Mouse (Mus musculus): ENCODE results near the gene Agap1.

The Agap1 gene

DNA sequence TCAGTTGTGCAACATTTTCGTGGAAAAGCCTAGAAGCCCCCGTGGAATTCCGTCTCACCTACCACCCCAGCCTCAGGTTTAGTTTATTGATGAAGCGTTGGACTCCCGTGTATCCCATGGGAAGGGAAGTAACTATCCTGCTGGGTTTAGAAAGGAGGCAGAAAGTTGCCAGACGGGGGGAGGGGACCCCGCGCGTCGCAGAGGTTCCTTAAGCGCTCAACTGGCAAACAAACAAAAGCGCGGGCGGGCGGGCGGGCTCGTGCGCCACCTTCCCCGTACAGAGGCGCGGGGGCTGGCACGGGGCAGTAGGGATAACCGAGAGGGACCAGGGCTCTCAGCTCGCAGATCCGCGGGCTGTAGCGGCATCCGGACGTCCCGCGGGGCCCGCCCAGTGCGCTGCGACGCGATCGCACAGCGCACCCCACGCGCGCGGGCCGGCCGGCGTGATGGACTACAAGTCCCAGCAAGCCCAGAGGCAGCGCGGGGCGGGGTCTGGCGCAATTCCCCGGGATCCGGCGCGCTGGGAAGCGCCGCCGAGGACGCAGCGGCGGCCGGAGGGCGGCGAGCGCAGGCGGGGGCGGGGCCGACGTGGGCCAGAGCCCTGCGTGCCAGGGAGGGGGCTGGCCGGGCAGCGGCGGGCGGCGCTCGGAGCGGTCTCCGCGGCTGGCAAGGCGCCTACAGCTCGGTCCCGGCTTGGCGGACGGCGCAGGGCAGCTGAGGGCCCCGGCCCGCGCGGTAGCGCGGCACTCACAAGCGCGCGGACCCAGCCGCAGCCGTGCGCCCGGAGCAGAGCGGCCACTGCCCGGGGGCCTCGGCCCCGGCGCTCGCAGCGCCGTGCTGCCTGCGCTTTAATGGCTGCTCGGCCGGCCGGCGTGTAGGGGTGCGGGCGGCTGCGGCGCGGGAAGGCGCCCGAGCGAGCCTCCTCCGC is at the start of gene Agap1:
Gene Agap1 (plus strand): TSS at position 611 of the 928 bp plus-strand sequence.
- peak; percentile 91 to 93 for DNase-seq (ENCODE audit: low spot score in 2 of 2)

DNA sequence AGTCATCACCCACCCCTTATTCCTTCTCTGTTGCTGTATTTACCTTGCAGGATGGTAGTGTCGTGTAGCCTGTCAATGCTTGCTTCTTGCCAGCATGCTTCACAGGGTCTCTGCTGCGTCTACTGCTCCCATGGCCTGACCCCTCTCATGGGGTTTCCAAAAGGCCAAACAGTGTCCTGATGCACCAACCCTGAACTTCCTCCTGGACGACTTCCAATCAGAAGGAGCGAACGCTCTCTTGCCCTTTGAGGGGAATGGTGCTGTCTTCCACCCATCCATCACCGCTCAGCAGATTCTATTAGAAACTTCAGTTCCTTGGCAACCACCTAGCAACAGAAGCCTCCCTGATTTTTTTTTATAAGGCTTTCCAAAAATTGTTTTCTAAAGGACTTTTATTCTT is 48.6 kb upstream of the Agap1 start:
- DNase-seq (ENCODE audit: low spot score in 2 of 2), result no peak

DNA sequence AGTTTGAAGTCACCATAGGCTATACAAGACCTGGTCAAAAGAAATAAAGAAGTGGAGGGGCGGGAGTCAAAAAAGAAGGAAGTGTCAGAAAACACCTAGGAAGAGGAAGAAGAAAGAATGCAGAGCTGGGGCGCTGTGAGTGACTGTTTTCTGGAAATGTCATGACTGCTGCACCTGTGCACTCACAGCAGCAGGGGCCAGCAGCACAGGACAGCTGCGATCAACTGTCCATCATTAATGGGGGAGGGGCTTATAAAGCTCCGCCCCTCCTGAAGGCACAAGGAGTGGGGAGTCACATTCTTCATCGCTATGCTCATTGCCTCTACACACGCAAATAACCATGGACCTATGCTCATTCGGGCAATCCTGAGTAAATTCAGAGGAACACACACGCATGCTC is 46.6 kb upstream of the Agap1 start:
- no peak for DNase-seq (ENCODE audit: low spot score in 2 of 2)

DNA sequence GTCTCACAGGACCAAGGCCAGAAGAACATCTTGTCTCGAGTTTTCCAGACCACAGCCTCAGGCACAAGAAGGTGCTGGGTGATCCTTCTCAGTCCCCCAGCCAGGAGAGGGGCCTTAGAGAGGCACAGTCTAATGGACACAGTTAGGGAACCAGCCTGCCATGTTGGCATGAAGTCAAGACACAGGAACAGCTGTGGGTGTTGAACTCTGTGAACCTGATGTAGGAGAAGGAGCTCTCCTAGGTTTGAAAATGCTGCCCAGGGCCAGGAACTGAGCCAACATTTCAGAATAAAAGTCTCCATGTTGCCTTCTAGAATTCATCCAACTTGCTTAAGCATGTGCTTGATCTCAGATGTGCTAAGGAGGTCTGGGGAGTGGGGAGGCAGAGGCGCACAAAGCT is 41.5 kb upstream of the Agap1 start:
- no peak for DNase-seq (ENCODE audit: low spot score in 2 of 2)

DNA sequence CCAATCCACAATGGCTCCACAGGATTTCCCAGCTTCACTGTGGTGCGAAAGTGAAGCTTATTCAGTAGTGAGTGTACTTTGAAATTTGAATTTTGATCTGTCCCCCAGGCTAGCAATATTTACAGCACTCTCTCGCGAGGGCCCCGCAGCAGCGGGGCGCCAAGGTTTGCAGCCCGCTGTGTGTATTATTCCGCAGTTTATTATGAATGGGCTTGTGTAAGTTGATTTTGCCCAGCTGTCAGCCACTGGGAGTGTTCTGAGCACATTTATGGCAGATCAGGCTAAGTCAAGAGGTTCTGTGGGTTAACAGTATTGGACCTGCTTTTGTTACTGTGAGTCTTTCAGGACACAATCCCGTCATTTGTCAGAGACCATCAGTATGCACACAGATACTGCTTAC is 40.0 kb upstream of the Agap1 start:
- DNase-seq (ENCODE audit: low spot score in 2 of 2), result no peak

DNA sequence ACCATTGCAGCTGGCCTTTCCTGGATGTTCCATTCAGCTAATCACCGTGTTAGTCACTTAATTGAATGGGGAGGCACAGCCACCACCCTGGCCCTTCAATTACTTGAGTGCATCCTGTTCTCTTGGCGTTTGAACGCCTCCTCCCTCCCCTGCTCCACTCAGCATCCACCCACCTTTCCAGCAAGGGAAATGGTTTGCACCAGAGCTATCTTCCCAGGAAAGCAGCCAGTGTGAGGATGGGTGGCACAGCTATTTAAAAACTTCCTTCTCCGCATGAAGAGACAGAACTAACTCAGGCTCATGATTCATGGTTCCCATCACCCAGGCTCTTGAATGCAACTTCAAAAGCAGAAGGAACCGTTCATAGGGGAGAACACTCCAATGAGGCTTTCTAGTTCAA is 37.7 kb upstream of the Agap1 start:
- peak; percentile 71 to 77 for DNase-seq (ENCODE audit: low spot score in 2 of 2)

DNA sequence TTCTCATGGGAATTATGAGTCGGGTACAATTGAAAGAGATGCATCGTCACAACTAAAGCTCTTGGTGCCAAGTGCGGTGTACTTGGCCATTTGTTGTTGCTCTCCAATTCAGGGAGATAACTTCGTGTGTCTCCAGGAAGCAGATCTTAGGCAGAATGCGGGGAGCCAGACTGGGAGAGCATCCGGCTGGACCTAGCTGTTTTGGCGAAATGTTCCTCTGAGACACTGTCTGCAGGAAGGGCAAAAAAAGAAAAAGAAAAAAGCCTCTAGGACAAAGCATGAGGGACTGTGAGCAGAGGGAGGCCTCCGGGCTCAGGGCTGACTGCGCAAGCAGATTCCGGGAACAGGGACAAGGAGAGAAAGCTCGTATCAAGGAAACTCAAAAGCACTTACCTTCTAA is 34.0 kb upstream of the Agap1 start:
- DNase-seq (ENCODE audit: low spot score in 2 of 2), result no peak

DNA sequence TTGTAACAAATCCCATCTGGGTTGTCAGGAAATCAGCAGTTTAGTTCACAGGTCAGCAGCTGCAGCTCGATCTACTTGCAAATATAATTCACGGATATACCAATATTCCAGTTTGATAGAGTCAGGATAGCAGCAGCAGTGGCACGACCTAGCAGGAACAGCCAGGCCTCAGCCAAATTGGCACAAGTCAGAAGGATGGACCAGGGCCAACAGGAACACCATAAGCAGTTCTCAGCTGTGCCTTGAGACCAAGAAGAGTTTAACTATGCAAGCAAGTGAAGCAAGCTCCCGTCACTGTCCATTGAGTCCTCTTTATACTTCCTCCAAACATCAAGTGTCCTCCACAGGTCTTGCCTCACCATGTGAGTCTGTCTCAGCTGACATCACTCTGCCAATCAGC is 33.2 kb upstream of the Agap1 start:
- DNase-seq (ENCODE audit: low spot score in 2 of 2), result no peak

DNA sequence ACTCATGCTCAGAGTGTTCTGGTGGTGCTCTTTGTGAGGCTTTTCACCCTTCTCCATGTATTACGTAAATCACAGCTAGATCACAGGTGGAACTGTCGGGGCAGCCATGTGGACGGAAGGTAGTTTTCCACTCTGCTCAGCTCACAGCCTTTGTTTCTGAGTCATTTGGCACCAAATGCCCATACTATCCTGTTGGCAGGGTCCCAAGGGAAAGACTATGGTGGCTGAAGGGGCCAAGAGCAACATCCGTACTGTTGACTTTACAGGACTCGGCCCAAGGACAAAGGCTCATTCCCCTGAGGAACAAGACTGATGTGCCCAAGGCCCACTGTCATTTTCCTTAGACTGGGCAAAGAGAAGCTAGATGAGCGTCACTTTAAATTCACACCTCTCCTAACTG is 30.0 kb upstream of the Agap1 start:
- DNase-seq (ENCODE audit: low spot score in 2 of 2), result no peak

DNA sequence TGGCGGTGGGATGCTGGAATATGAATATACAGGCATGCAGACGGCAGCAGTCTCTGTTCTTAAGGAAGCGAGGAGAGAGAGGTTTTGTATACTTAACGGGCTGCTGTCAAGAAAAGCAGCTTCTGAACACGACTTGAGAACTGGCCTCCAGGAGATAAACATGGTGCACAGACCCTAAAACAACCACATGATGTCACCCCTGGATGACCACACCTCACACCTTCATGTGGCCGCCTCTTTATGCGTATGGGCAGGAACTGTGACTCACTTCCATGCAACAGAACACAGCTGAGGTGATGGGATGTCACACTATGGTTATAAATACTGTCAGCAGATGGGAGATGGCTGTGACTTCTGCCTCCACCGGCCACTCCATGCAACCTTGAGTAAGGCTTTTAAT is 28.5 kb upstream of the Agap1 start:
- DNase-seq (ENCODE audit: low spot score in 2 of 2), result no peak

DNA sequence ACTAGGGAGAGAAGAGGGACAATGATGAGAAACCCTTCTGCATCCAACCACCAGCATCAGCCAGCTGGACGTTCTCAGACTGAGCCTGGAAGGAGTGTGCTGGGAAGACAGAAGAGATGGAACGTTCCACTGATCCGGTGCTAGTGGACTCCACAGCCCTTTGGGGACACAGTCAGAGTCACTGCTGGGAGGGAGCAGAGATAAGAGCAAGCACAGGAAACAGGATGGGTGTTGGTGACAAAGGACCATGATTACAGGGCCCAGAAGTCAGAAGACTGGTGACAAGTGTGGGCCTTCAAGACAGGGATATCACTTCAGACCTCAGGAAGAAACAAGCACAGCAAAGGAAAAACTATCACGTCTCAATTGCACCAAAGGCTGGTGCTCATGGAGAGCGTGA is 25.9 kb upstream of the Agap1 start:
- DNase-seq (ENCODE audit: low spot score in 2 of 2), result no peak

DNA sequence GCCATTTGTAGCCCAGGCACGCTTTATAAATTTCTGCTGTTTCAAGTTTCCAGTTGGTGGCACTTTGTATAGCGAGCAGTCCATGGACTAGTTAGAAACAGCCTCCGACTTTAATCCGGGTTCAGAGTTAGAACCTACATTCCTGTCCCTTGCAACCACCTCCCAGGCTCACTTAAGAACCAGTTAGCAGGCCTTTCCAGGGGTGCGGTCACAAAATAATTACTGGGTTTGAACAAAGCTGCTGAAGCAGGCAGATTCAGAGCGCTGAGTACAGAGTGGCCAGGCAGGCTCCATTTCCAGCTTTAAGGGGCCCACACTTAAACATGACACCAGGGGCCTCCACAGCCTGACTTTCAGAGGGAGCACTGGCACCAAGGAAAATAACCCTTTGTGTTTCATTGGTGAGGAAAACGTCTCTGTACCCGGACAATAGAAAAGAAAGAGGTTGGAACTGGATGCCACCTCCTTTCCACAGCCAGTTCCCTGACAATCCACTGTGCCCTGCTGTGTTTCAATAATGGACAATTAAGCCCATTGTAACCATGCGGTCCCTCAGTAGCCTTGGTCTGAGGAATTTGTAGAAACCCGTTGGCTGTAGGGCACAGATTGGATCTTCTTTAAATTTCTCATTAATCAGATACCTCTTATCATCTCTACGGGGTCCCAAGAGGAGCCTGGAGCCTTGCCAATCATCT is 24.5 kb upstream of the Agap1 start:
- no peak for DNase-seq (ENCODE audit: low spot score in 2 of 2)

DNA sequence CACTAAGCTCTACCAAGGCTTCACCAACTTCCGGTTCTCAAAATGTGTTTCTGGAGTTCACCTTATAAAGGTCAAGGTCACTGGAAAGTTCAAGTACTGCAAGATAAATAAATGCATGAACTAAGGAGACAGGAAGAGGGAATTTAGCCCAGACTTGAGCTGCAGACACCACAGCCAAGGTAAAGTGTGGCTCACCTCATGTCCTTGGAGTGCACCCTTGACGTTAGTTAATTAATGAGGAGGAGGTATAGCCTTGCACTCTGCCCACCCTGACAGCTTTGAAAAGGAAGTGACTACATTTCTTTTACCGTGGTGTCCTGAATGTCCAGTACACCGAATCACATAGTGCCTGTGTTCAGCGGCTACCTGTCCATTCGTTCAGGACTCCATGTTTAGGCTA is 15.3 kb upstream of the Agap1 start:
- DNase-seq (ENCODE audit: low spot score in 2 of 2), result no peak

DNA sequence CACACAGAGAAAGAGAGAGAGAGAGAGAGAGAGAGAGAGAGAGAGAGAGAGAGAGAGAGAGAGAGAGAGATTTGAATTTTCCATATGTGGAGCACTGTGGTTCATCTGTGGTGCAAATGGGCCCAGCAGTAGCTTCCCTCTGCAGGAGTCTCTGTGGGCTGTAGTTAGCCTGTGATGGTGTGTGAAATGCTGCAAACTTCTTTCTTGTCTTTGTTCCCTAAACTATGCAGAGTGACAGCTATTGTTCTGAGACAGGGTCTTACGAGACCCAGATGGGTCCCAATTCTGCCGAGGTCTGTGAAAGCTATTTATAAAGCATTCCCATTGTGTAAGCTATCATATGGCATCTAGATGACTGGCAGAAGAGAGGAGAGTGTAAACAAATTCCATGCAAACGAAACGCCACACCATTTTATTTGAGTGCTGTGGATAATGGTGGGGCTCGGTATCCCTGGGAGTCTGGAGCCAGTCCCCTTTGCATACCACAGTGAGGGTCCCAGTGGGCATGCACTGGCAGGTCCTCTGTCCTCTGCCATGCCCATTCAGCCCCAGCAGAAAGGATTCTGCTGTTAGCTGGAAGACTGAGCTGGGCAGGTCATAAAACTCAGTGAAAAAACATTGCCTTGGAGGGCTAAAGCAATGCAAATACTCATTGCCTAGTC is 13.2 kb upstream of the Agap1 start:
- no peak for DNase-seq (ENCODE audit: low spot score in 2 of 2)

DNA sequence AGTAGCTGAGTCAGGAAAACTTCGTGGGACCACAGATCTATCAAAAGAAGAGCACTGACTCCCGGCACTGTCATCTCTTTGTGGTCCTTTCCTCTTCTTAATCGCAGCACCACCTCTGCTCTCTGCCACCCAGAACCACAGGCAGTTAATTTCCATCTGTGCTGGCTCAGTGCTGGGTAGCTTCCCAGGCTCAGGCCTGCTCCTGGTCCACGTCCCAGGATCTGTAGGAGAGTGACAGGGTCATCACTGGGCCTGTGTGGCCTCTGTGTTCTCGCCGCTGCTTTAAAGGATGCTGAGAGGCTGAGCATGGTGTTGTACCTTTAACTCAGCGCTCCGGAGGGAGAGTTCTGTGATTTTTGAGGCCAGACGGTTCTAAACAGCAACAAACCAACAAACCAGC is 11.1 kb upstream of the Agap1 start:
- DNase-seq (ENCODE audit: low spot score in 2 of 2), result no peak

DNA sequence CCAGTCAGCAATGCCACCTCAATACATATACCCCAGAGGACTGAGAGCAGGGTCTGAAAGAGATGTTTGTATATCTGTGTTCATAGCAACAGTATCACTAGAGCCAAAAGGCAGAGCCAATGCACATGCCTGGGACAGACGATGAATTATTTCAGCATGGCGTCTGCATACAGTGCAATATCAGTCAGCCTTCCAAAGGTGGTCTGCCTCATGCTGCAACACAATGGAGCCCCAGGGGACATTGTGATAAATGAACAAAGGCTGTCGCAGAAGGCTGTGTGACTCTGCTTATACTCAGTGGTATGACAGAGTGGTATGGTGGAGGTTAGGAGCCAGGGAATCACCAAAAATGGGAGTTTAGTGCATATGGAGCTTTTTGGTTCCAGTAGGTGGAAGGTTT is 10.6 kb upstream of the Agap1 start:
- no peak for DNase-seq (ENCODE audit: low spot score in 2 of 2)

DNA sequence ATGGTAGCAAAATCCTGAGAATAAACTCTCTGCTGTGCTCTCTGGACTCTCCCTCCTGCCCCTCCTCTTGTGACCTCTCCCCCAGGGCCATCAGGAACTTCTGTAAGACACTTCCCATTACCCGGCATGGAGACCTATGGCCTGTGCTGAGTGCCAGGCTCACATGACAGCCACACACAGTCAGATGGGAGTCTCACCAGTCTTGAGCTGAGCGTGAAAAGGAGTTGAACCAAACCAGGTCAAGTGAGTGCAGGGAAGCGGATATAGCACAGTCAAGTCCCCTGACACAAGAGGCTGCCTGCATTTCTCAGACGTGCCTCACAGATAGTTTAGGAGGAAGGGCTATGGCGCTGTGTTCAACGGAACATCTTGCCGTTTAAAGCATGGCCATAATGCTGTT is 4.5 kb upstream of the Agap1 start:
- DNase-seq (ENCODE audit: low spot score in 2 of 2), result no peak

DNA sequence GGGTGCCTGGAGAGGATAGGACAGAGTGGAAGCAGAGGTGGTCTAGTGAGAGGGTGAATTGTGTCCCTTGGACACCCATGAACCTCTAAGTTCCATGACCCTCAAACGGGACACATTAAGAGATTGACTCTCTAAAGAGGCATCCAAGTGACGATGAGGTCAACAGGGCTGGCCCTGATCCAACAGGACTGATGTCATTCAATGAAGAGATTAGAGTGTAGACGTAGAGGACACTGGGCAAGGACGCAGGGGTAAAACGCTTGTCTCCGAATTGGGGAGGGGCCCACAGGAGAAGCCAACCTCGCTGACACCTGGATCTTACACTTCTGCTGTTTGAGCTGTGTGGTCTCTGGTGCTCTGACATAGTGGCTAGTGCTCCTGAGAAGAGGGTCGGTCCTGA is 2.5 kb upstream of the Agap1 start:
- no peak for DNase-seq (ENCODE audit: low spot score in 2 of 2)

DNA sequence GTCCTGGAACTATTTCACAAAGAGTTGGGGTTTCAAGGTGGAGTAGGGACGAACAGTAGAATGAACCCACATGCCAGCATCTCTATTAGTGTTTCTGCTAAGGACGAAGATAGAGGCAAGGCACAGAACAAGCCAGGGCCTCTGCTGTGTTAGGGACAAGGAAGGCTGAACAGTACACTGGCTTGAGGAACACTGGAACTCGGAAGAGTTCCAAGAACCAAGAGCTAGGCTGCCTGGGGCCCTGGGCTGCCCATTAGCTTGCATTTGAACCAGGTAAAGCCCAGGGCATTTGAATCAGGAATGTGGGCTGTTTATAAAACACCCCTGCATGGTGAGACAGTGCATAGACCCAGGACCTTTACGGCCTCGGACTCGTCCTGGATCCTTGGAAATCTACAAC is 940 bp upstream of the Agap1 start:
- DNase-seq (ENCODE audit: low spot score in 2 of 2), result no peak

DNA sequence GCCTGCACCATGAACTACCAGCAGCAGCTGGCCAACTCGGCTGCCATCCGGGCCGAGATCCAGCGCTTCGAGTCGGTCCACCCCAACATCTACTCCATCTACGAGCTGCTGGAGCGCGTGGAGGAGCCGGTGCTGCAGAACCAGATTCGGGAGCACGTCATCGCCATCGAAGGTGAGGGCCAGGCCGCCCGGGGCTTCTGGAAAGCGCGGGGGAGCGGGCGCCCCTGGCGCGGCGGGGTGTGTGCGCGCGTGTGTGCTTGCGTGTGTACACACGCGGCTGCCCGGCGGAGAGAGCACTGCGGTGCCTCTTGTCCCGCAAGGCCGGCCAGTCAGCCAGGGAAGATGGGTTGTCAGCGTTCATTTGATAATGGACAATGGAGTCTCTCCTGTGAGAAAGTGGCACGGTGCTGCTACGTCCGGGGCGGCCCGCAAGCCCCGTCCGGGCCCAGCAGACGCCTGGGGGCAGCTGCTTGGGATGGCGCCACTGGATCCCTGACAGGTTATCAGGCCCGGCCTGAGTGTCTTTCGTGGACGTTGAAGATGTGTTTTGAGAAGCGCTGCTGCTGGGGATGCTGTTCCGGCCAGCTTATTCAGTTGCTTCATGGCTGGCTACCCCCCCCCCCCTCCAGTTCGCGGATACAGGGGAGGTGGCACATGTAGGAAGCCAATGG is 950 bp downstream of the Agap1 start:
- peak; percentile 41 to 42 for DNase-seq (ENCODE audit: low spot score in 2 of 2)

DNA sequence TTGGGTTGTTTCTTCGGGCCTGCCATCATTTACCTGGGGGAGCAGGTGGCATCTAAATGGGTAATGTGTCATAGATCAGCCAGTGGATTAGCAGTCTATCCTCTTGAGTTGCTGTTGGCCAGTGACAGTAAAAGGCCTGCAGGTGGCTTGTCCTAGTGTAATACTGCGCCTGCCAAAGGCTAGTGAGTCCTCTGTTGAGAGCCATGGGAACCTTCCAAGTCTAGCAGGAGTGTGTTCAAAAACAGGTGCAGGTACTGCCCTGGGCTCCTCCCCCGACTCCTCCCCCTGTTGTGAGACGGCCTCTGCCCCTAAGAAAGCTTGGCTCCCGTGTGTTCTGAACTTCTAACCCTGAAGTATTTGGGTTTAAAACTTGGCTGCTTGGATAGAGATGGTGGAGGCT is 1.9 kb downstream of the Agap1 start:
- DNase-seq (ENCODE audit: low spot score in 2 of 2), result no peak
